Mouse (Mus musculus): ENCODE data around the gene Abcc8.

The Abcc8 gene

GRCm38 (mm10) chr7:46105484-46105883 is 74.3 kb downstream of the Abcc8 start:
- no peak for DNase-seq

GRCm38 (mm10) chr7:46104256-46104915 is 75.4 kb downstream of the Abcc8 start:
- DNase-seq: no peak

- no peak for DNase-seq
These were observed 76.1 kb downstream of the Abcc8 start for GRCm38 (mm10) chr7:46103771-46104170.

GRCm38 (mm10) chr7:46103075-46103591 is 76.7 kb downstream of the Abcc8 start:
- DNase-seq: no peak

- DNase-seq: peak; percentile 83
These were observed 79.3 kb downstream of the Abcc8 start, which contains the start of gene Kcnj11 for GRCm38 (mm10) chr7:46100563-46100962. Gene Kcnj11 (minus strand): TSS chr7:46100764.

- no peak for DNase-seq
These were observed 80.2 kb downstream of the Abcc8 start for GRCm38 (mm10) chr7:46099682-46100081.

GRCm38 (mm10) chr7:46098919-46099286 is 80.9 kb downstream of the Abcc8 start:
- no peak for DNase-seq

- no peak for DNase-seq
These were observed 81.5 kb downstream of the Abcc8 start for GRCm38 (mm10) chr7:46098221-46098918.

GRCm38 (mm10) chr7:46097319-46097783 is 82.5 kb downstream of the Abcc8 start:
- no peak for DNase-seq

- peak; percentile 55 for DNase-seq
These were observed 83.7 kb downstream of the Abcc8 start for GRCm38 (mm10) chr7:46096136-46096535.

GRCm38 (mm10) chr7:46092803-46093202 is 87.0 kb downstream of the Abcc8 start:
- DNase-seq: no peak

- DNase-seq: no peak
These were observed 91.6 kb downstream of the Abcc8 start for GRCm38 (mm10) chr7:46088241-46088640.

GRCm38 (mm10) chr7:46086378-46086777 is 93.5 kb downstream of the Abcc8 start:
- no peak for DNase-seq

GRCm38 (mm10) chr7:46084839-46085513 is 94.9 kb downstream of the Abcc8 start:
- DNase-seq: no peak

- no peak for DNase-seq
These were observed 95.8 kb downstream of the Abcc8 start for GRCm38 (mm10) chr7:46084024-46084423.

- no peak for DNase-seq
These were observed 102.2 kb downstream of the Abcc8 start for GRCm38 (mm10) chr7:46077675-46078074.

- no peak for DNase-seq
These were observed 103.0 kb downstream of the Abcc8 start for GRCm38 (mm10) chr7:46076844-46077243.

GRCm38 (mm10) chr7:46068831-46069230 is 111.0 kb downstream of the Abcc8 start:
- DNase-seq: no peak

GRCm38 (mm10) chr7:46063296-46063695 is 116.5 kb downstream of the Abcc8 start:
- DNase-seq: no peak

- no peak for DNase-seq
These were observed 118.2 kb downstream of the Abcc8 start for GRCm38 (mm10) chr7:46061614-46062013.

GRCm38 (mm10) chr7:46060688-46061087 is 119.1 kb downstream of the Abcc8 start:
- DNase-seq: no peak

GRCm38 (mm10) chr7:46058882-46059281 is 121.0 kb downstream of the Abcc8 start:
- DNase-seq: peak; percentile 42
